Mouse (Mus musculus): ENCODE measurements around the gene Apbb2.

Gene Apbb2

GRCm38 (mm10) chr5:66518411-66519006 lies 100.1 kb downstream of the Apbb2 start:
- DNase-seq (ENCODE audit: extremely low spot score) = no peak

GRCm38 (mm10) chr5:66517503-66517902 lies 101.1 kb downstream of the Apbb2 start:
- no peak for DNase-seq (ENCODE audit: extremely low spot score)

- no peak for DNase-seq (ENCODE audit: extremely low spot score)
Measured at GRCm38 (mm10) chr5:66516311-66516710, 102.3 kb downstream of the Apbb2 start.

DNA sequence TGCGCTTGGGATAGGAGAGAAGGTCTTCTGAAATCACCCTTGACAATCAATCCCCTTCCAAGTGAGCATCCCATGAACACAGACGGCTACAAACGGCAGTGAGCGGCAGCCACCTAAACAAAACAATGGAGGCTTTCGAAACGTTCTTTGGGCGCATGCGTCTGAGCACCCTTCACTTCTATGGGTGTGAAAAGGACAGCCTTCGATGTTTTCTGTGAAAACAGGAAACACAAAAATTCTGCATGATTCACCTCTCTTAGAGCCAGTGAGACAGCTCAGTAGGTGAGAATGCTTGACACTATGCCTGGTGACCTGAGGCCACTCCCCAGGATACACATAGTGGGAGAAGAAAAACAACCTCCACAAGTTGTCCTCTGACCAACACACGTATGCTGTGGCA lies 103.3 kb downstream of the Apbb2 start:
- no peak for DNase-seq (ENCODE audit: extremely low spot score)

DNA sequence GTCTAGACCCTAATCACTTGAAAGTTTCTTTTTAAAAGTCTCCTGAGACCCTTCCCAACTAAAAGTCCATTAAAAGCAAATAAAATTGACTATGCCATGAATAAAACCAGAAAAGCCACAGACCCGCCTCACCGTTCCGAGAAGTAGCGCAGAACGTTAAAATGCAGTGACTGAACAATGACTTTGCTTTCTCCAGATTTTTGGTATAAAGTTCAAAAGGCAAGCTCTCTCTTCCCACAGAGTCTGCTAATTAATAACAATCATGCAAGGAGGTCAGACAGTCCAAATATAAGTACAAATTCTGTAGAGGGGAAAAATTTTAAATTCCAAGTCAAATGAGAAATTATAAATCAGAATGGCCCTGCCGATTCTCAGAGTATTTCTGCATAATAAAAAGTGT lies 103.9 kb downstream of the Apbb2 start:
- DNase-seq (ENCODE audit: extremely low spot score) = no peak

- DNase-seq (ENCODE audit: extremely low spot score) = no peak
Measured at GRCm38 (mm10) chr5:66513412-66513811, 105.2 kb downstream of the Apbb2 start.

- no peak for DNase-seq (ENCODE audit: extremely low spot score)
Measured at GRCm38 (mm10) chr5:66512519-66512918, 106.1 kb downstream of the Apbb2 start.

DNA sequence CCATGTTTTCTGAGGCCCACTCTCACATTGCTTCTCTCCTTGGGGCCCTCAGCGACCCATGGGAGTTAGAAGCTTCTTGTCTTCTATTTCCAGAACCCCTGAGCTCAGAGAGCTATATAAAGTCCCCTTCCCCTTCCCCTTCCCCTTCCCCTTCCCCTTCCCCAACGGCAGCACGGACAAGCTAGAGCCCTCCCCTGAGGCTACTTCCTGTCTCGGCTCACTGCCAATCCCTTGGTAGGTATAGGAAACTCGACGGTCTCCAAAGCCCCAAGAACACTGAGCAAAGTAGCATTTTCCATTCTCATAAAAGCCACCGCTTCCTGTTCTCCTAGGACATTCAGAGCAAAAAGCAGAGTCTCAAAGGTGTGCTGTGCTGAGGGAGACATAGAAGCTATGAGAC lies 107.9 kb downstream of the Apbb2 start:
- DNase-seq (ENCODE audit: extremely low spot score) = no peak

- DNase-seq (ENCODE audit: extremely low spot score) = no peak
Measured at GRCm38 (mm10) chr5:66509151-66509550, 109.4 kb downstream of the Apbb2 start.

- no peak for DNase-seq (ENCODE audit: extremely low spot score)
Measured at GRCm38 (mm10) chr5:66505578-66505977, 113.0 kb downstream of the Apbb2 start.

- DNase-seq (ENCODE audit: extremely low spot score) = no peak
Measured at GRCm38 (mm10) chr5:66505071-66505470, 113.5 kb downstream of the Apbb2 start.

DNA sequence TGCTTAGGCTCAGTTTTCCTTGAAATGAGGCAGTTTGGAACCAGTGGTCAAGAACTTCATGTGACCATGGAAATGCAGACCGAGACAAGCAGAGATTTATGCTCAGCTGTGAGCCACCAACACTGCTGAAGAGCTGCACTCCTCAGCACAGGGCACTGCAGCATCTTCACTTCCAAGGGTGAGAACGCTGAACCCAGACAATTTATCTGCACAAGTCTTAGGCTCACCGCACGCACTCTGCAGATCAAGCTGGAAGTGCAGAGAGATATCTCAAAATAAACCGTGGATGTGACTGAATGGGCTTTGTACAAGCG lies 114.2 kb downstream of the Apbb2 start:
- DNase-seq (ENCODE audit: extremely low spot score) = no peak

DNA sequence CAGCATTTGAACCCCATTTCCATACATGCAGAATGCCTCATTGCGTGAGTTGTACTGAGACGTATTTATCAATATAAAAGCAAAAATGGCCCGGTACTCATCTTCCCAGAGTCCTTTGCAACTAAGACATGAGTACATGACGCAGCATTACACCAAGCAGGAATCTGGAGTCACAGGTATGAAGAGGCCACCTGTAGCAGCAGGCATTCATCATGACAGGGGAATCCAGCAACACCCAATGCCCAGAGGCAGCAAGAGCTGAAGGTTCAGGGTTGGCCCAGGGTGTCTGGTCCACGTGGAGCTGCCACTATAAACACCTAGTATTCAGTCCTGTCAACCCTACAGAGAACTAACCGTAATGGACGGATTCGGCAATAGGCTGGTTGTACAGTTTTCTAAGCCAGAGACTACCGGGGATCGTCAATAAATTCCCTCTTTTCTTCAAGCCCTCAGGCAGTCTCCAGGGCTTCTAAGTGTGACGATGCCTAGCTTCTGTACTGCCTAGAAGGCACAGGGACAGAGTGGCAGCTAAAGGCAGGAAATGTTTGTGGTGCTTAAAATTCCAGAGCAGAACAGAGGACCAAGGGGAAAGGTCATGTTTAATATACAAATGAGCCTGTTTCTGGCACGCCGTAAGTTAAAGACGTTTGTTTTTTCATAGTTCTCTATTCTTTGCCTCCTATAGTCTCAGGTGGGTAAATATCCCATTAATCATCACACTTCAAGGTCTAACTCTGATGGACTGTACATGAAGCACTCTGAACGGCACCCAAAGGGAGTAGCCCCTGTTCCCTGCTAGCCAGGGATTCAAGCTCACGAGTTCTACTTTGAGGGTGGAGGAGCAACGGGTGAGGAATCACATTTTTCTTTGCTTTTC lies 114.8 kb downstream of the Apbb2 start:
- no peak for DNase-seq (ENCODE audit: extremely low spot score)

DNA sequence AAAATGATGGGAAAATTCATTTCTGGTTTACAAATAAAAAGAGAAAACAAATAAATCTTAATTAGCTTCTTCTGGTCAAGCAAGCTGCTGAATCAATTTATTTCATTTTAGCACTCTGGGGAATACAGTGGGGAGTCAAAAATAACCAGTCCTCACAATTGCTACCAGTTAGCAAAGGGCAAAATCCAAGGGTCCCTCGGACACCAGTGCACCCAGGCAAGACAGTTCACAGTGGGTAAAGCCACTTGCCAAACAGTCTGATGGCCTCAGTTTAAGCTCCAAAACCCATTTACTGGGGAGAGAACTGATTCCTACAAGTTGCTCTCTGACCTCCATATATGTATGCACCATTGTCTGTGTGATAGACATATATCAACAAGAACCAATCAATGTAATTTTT lies 115.6 kb downstream of the Apbb2 start:
- DNase-seq (ENCODE audit: extremely low spot score) = no peak

DNA sequence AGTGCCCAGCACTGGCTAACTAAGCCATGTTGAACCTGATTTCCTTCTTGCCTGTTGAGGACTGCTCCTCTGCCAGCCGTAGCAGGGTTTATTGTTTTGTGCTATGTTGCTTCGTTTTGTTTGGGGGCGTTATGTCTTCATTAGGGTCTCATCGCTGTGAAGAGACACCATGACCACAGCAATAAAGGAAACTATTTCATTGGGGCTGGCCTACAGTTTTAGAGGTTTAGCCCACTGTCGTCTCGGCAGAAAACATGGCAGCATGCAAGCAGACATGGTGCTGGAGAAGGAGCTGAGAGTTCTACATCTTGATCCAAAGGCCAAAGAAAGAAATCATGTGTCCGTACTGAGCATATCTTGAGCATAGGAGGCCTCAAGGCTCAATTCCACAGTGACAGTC lies 119.0 kb downstream of the Apbb2 start:
- no peak for DNase-seq (ENCODE audit: extremely low spot score)

DNA sequence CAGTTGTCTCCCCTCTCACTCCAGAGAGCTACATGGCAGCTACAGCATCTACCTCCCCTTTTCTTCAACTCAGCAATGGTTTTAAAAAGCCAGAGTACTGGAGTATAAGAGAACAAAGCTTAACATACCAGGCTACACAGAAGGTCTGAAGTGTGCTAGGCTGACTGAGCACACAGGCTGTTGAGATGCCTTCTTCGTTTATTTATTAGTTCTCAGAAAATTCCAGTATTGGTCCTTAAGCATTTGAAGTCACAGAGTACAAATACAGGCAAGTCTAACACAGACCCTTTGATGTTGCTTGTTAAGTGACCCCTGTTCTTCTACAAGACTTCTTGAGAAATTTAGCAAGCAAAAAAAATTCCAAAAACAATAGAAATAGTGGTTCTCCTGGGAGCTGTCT lies 120.4 kb downstream of the Apbb2 start:
- no peak for DNase-seq (ENCODE audit: extremely low spot score)

DNA sequence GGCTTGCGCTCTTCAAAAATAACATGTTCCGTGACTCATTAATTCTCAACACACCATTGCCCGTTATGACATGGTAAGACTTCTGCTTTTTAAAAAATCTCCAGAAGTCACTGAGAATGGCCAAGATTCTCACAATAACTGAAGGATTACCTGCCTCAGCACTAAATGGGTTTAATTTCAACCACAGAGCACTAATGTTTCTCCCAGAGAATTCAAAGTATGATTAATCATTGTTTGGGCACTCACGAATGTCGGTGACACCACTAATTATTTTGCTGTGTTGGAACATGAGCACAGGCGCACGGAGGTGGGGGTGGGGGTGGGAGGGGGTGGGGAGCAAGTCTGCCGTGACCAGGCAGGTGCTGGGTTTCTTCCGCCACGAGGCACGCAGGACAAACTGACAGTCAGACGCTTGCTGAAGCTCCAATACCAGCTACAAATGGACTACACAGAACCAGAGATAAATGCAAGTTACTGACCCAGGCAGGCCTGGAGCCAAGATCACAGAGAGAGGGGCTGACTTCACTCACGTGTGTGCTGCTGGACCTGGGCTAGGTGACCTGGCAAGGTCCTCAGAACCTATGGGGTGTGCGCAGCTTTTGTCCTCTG lies 121.0 kb downstream of the Apbb2 start:
- DNase-seq (ENCODE audit: extremely low spot score) = no peak

DNA sequence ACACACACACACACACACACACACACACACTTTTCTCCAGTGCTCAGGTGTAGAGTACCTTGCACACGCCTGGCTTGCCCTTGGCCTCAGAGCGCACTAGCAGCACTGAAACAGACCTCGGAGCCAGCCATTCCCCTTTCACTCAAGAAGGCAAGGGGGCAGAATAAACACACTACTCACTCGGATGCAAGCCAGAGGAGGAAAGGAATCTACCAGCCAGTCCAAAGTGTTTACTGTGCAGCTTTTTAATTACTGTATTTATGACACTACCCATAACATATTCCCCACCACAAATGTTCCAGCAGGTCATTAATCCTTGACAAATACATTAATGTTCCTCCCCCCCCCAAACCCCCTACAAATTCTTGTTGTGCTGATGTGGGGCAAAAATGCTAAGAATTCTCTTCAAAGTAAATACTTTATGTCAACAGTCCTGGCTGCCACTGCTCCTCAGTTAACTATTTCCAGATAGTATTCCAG lies 121.7 kb downstream of the Apbb2 start:
- no peak for DNase-seq (ENCODE audit: extremely low spot score)

DNA sequence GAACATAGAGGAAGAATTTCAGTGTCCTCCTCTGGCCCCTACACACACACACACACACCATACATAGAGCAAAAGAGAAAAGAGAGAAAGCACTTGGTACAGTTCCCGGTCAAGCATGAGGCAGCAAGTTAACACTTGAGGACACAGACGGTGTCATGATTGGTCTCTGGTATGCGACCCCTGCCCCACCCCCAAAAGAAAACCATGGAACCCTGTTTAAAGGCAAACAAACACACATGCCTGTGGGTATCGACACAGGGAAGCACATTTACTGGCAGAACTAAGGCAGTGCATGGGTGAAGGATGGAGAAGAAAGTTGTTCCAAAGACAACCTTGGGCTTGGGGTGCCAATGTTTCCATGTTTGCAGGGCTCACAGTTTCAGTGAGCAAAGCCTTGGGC lies 123.9 kb downstream of the Apbb2 start:
- no peak for DNase-seq (ENCODE audit: extremely low spot score)

DNA sequence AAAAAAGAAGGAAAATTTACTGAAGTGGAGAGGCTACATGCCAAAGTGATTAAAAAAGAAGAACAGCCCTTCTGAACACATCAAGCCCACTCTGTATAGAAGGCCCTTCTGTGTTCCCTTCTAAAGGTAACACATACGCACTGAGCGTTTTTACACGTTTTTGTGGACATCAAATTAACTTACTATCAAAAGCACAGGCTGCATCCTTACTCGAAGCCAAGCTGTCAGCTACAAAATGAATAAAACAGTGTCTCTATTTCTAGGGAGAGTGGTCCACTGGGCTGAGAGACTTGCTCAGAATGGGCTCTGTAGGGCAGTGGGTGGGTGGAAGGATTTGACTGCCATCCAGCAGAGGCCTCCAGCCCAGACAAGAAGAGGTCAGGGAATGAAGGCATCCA lies 126.0 kb downstream of the Apbb2 start:
- DNase-seq (ENCODE audit: extremely low spot score) = no peak

- DNase-seq (ENCODE audit: extremely low spot score) = no peak
Measured at GRCm38 (mm10) chr5:66491907-66492562, 126.5 kb downstream of the Apbb2 start.

DNA sequence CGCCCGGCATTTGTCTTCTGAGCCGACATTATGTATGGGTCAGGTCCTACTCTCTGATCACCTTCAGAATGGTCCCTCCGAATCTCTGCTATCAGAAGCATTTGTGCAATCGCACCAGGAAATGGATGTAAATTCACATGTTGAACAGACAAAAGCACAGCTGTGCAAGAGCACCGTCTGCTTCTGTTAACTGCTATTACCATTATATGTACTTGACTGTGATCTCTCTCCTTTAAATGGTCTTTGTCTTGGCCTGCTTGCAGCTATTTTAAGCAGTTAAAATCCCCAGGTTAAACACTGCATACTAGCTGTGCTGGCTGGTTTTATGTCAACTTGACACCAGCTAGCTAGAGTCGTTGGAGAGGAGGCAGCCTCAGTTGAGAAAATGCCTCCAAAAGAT lies 132.6 kb downstream of the Apbb2 start:
- DNase-seq (ENCODE audit: extremely low spot score) = no peak

DNA sequence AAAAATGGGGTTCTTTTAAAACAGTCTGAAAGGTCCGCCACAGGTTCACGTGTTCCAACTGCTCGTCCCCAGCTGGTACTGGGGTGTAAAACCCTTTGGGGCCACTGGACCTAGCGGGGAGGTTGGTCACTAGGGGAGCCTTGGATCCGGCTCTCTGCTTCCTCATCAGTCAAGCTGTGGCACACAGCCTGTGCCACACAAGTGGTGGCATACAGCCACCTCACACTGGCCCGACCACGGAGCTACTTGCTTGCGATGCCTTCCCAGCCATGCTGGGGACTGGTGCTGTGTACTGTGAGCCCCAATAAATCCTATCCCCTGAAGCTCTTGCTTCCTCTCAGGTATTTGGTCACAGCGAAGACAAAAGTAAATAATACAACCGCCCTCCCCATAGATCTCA lies 142.3 kb downstream of the Apbb2 start:
- DNase-seq (ENCODE audit: extremely low spot score) = no peak

Data from embryo, embryonic 9.5 days (tissue).